Mouse (Mus musculus) heart, embryonic 16.5 days (tissue): Measurements from ENCODE around the gene Rab10. TPM values are rescaled to one million over a fixed set of nuclear protein-coding genes. Genes with fewer than 3 reads are reported as not detected.

Experiments used
- ATAC-seq: fragments of 200-750 bp; cut with Nextera tagmentation; replicated peaks from 2 replicates; pipeline ENCODE4 v1.8.0; 2017; ENCODE audit warnings: moderate number of reproducible peaks; ENCODE audit not compliant: insufficient read depth, low FRiP score; ENCODE audit errors: extremely low read depth
- H3K27ac ChIP-seq: fragments of 300-500 bp; sonication (generic); 2 replicates; pipeline ENCODE4 v1.5.1; 2014; ENCODE audit warnings: mild to moderate bottlenecking, low read length, control low read depth, moderate library complexity
- H3K27me3 ChIP-seq: fragments of 300-500 bp; sonication (generic); 2 replicates; pipeline ENCODE4 v1.6.1; 2014; ENCODE audit warnings: low read length, mixed read lengths; ENCODE audit not compliant: control insufficient read depth, insufficient read depth
- H3K36me3 ChIP-seq: fragments of 300-500 bp; sonication (generic); 2 replicates; pipeline ENCODE4 v1.6.1; 2014; ENCODE audit not compliant: control insufficient read depth, insufficient read depth
- H3K4me1 ChIP-seq: fragments of 300-500 bp; sonication (generic); 2 replicates; pipeline ENCODE4 v1.6.1; 2014; ENCODE audit warnings: low read length, mixed read lengths; ENCODE audit not compliant: control insufficient read depth, insufficient read depth
- H3K4me2 ChIP-seq: fragments of 300-500 bp; sonication (generic); 2 replicates; pipeline ENCODE4 v1.6.1; 2014; ENCODE audit warnings: low read depth, mild to moderate bottlenecking, control low read depth, low read length
- H3K4me3 ChIP-seq: fragments of 300-500 bp; sonication (generic); 2 replicates; pipeline ENCODE4 v1.5.1; 2014; ENCODE audit warnings: mild to moderate bottlenecking, control low read depth, low read length
- H3K9ac ChIP-seq: fragments of 300-500 bp; sonication (generic); 2 replicates; pipeline ENCODE4 v1.6.1; 2014; ENCODE audit warnings: low read length, control low read depth
- H3K9me3 ChIP-seq: fragments of 300-500 bp; sonication (generic); replicated peaks from 2 replicates; pipeline ENCODE4 v1.6.1; 2016; ENCODE audit warnings: low read length; ENCODE audit not compliant: control insufficient read depth
- WGBS: fragments of 180-500 bp; shearing (Covaris S2); extraction: QIAGEN DNeasy Blood & Tissue Kit; methylation state at CpG from one replicate; pipeline ENCODE4 v1.1.7; 2014; 5-methylcytosine and 5-hydroxymethylcytosine counted together
- polyA plus RNA-seq: library from polyadenylated mRNA; unstranded; fragments of >200 nt; fragmentation: Nextera tagmentation; extraction: Ambion mirVana; gene quantifications from 2 replicates; pipeline ENCODE4 v1.2.1, GENCODE M21; 2015

Rab10 gene
- polyA plus RNA-seq, 1 experiment from 2014 or later: 69.6 TPM

- no peak for ATAC-seq
- 79% methylated on average over 2 of the region's 2 CpGs for WGBS
These were observed 34.4 kb upstream of the Rab10 start for GRCm38 (mm10) chr12:3344155-3344554.

GRCm38 (mm10) chr12:3338931-3339330 lies 29.2 kb upstream of the Rab10 start:
- Histone ChIP-seq H3K9me3 (no peaks in the 10 kb centered on the region), H3K27me3 (no peaks in the 10 kb centered on the region), H3K4me1 (no peaks in the 10 kb centered on the region), H3K27ac (no peak overlapping the region), H3K9ac (no peak overlapping the region), H3K4me3 (no peak overlapping the region), H3K4me2 (no peak overlapping the region), H3K36me3 (no peaks in the 10 kb centered on the region)
- ATAC-seq: no peak
- WGBS: 72% methylated on average over 1 of the region's 1 CpGs

More at GRCm38 (mm10) chr12:3344155-3344554, 34.4 kb upstream of the Rab10 start:
- H3K4me2 ChIP-seq: no peak overlapping the region
- no peak overlapping the region for H3K4me3 ChIP-seq
- H3K9ac ChIP-seq: no peak overlapping the region
- no peak overlapping the region for H3K27ac ChIP-seq
- H3K9me3 ChIP-seq: no peaks in the 10 kb centered on the region
- no peaks in the 10 kb centered on the region for H3K4me1 ChIP-seq
- H3K36me3 ChIP-seq: no peaks in the 10 kb centered on the region
- no peaks in the 10 kb centered on the region for H3K27me3 ChIP-seq

- no peaks in the 10 kb centered on the region for H3K27me3 ChIP-seq
- no peaks in the 10 kb centered on the region for H3K4me1 ChIP-seq
- no peak overlapping the region for H3K4me3 ChIP-seq
- H3K4me2 ChIP-seq: no peak overlapping the region
- ATAC-seq: no peak
- no peak overlapping the region for H3K9ac ChIP-seq
- H3K27ac ChIP-seq: no peak overlapping the region
- H3K9me3 ChIP-seq: no peaks in the 10 kb centered on the region
- H3K36me3 ChIP-seq: no peaks in the 10 kb centered on the region
- 74% methylated on average over 4 of the region's 4 CpGs for whole genome bisulfite sequencing
These were observed 19.9 kb upstream of the Rab10 start for GRCm38 (mm10) chr12:3329677-3330076.

GRCm38 (mm10) chr12:3325232-3325631 lies 15.5 kb upstream of the Rab10 start:
- Histone ChIP-seq H3K27ac (no peak overlapping the region), H3K4me1 (no peaks in the 10 kb centered on the region), H3K27me3 (no peaks in the 10 kb centered on the region), H3K4me3 (no peak overlapping the region), H3K9me3 (no peaks in the 10 kb centered on the region), H3K36me3 (no peaks in the 10 kb centered on the region), H3K9ac (no peak overlapping the region), H3K4me2 (no peak overlapping the region)
- ATAC-seq: no peak
- 74% methylated on average over 2 of the region's 2 CpGs for WGBS

- no peaks in the 10 kb centered on the region for H3K27me3 ChIP-seq
- 60% methylated on average over 6 of the region's 6 CpGs for WGBS
- H3K9me3 ChIP-seq: no peaks in the 10 kb centered on the region
- no peak for ATAC-seq
- H3K4me1 ChIP-seq: no peaks in the 10 kb centered on the region
- no peak overlapping the region for H3K27ac ChIP-seq
- no peak overlapping the region for H3K4me3 ChIP-seq
- H3K9ac ChIP-seq: no peak overlapping the region
- no peak overlapping the region for H3K4me2 ChIP-seq
- H3K36me3 ChIP-seq: no peaks in the 10 kb centered on the region
These were observed 13.5 kb upstream of the Rab10 start for GRCm38 (mm10) chr12:3323241-3323640.

- Histone ChIP-seq H3K4me2 (no peak overlapping the region), H3K27ac (no peak overlapping the region), H3K4me1 (0 out of 2 replicates have a peak, but pooled peaks cover 3% of the 10 kb centered on the region), H3K4me3 (no peak overlapping the region), H3K36me3 (no peaks in the 10 kb centered on the region), H3K27me3 (no peaks in the 10 kb centered on the region), H3K9me3 (no peaks in the 10 kb centered on the region), H3K9ac (no peak overlapping the region)
- 58% methylated on average over 4 of the region's 4 CpGs for WGBS
- no peak for ATAC-seq
These were observed 9.6 kb upstream of the Rab10 start for GRCm38 (mm10) chr12:3319377-3319776.

- H3K9ac ChIP-seq: no peak overlapping the region
- no peak for ATAC-seq
- WGBS: 55% methylated on average over 3 of the region's 3 CpGs
These were observed 7.2 kb upstream of the Rab10 start for GRCm38 (mm10) chr12:3316937-3317336.

GRCm38 (mm10) chr12:3316083-3316482 lies 6.3 kb upstream of the Rab10 start:
- no peak; the same call in 1 of the 2 replicates for ATAC-seq
- Histone ChIP-seq H3K4me2 (no peak overlapping the region), H3K9ac (no peak overlapping the region), H3K9me3 (no peaks in the 10 kb centered on the region), H3K4me3 (no peak overlapping the region), H3K36me3 (no peaks in the 10 kb centered on the region), H3K4me1 (0 out of 2 replicates have a peak, but pooled peaks cover 3% of the 10 kb centered on the region), H3K27me3 (no peaks in the 10 kb centered on the region), H3K27ac (no peak overlapping the region)
- 18% methylated on average over 2 of the region's 2 CpGs for WGBS

More at GRCm38 (mm10) chr12:3316937-3317336, 7.2 kb upstream of the Rab10 start:
- Histone ChIP-seq H3K27ac (no peak overlapping the region), H3K4me3 (no peak overlapping the region), H3K9me3 (no peaks in the 10 kb centered on the region), H3K36me3 (no peaks in the 10 kb centered on the region), H3K4me1 (0 out of 2 replicates have a peak, but pooled peaks cover 3% of the 10 kb centered on the region), H3K27me3 (no peaks in the 10 kb centered on the region), H3K4me2 (no peak overlapping the region)

- no peaks in the 10 kb centered on the region for H3K27me3 ChIP-seq
- H3K9ac ChIP-seq: no peak overlapping the region
- no peaks in the 10 kb centered on the region for H3K36me3 ChIP-seq
- ATAC-seq: no peak
- no peak overlapping the region for H3K27ac ChIP-seq
- 41% methylated on average over 3 of the region's 3 CpGs for WGBS
- H3K4me2 ChIP-seq: no peak overlapping the region
- H3K4me3 ChIP-seq: no peak overlapping the region
- H3K9me3 ChIP-seq: no peaks in the 10 kb centered on the region
- H3K4me1 ChIP-seq: peaks cover 8% of the 10 kb centered on the region
These were observed 3.1 kb upstream of the Rab10 start for GRCm38 (mm10) chr12:3312886-3313285.
